Mouse (Mus musculus) liver, embryonic 16.5 days (tissue): ENCODE results near the gene Pdyn. TPM values are rescaled to one million over a fixed set of nuclear protein-coding genes. Genes with fewer than 3 reads are reported as not detected.

Source experiments
- ATAC-seq: fragments of 200-750 bp; cut with Nextera tagmentation; 2 replicates; pipeline ENCODE4 v1.8.0; 2017; ENCODE audit warnings: low read depth, mild to moderate bottlenecking, moderate number of reproducible peaks, moderate library complexity
- H3K27ac ChIP-seq: fragments of 300-500 bp; sonication (generic); 2 replicates; pipeline ENCODE4 v1.5.1; 2014; ENCODE audit warnings: mild to moderate bottlenecking, low read length
- H3K27me3 ChIP-seq: fragments of 300-500 bp; sonication (generic); 2 replicates; pipeline ENCODE4 v1.6.1; 2014; ENCODE audit warnings: low read depth, low read length, mixed read lengths; ENCODE audit not compliant: control insufficient read depth, insufficient read depth
- H3K36me3 ChIP-seq: fragments of 300-500 bp; sonication (generic); 2 replicates; pipeline ENCODE4 v1.6.1; 2014; ENCODE audit warnings: mild to moderate bottlenecking; ENCODE audit not compliant: control insufficient read depth, insufficient read depth
- H3K4me1 ChIP-seq: fragments of 300-500 bp; sonication (generic); 2 replicates; pipeline ENCODE4 v1.6.1; 2014; ENCODE audit warnings: low read depth, low read length, mixed read lengths; ENCODE audit not compliant: control insufficient read depth
- H3K4me2 ChIP-seq: fragments of 300-500 bp; sonication (generic); 2 replicates; pipeline ENCODE4 v1.6.1; 2014; ENCODE audit warnings: low read depth, low read length, mixed read lengths
- H3K4me3 ChIP-seq: fragments of 300-500 bp; sonication (generic); 2 replicates; pipeline ENCODE4 v1.5.1; 2014; ENCODE audit warnings: low read depth, mild to moderate bottlenecking, low read length
- H3K9ac ChIP-seq: fragments of 300-500 bp; sonication (generic); 2 replicates; pipeline ENCODE4 v1.6.1; 2014; ENCODE audit warnings: low read depth, low read length
- H3K9me3 ChIP-seq: fragments of 300-500 bp; sonication (generic); replicated peaks from 2 replicates; pipeline ENCODE4 v1.6.1; 2016; ENCODE audit warnings: low read length; ENCODE audit not compliant: control insufficient read depth
- WGBS: fragments of 180-500 bp; shearing (Covaris S2); extraction: QIAGEN DNeasy Blood & Tissue Kit; methylation state at CpG from one replicate; pipeline ENCODE4 v1.1.7; 2014; ENCODE audit not compliant: insufficient replicate concordance; 5-methylcytosine and 5-hydroxymethylcytosine counted together
- polyA plus RNA-seq: library from polyadenylated mRNA; unstranded; fragments of >200 nt; fragmentation: Nextera tagmentation; extraction: Ambion mirVana; gene quantifications from 2 replicates; pipeline ENCODE4 v1.2.1, GENCODE M21; 2015

Gene Pdyn
- 0.06 TPM in 1 of 2 replicates, not detected in the other for polyA plus RNA-seq

- ATAC-seq: no peak
- H3K4me1 ChIP-seq: no peaks in the 10 kb centered on the region
- no peaks in the 10 kb centered on the region for H3K9me3 ChIP-seq
- H3K27me3 ChIP-seq: peaks cover 20% of the 10 kb centered on the region
- no peak within 1 kb of the TSS for H3K27ac ChIP-seq
- H3K4me2 ChIP-seq: no peak within 1 kb of the TSS
- H3K36me3 ChIP-seq: no peaks in the 10 kb centered on the region
- 7% methylated on average over 20 of the region's 20 CpGs for WGBS
- H3K4me3 ChIP-seq: no peak within 1 kb of the TSS
- no peak within 1 kb of the TSS for H3K9ac ChIP-seq
Measured at GRCm38 (mm10) chr2:129699484-129700158, at the start of gene Pdyn. Pdyn (minus strand) TSS chr2:129699844.

- no peak overlapping the region for H3K4me2 ChIP-seq
- no peak overlapping the region for H3K4me3 ChIP-seq
- no peak overlapping the region for H3K9ac ChIP-seq
- H3K4me1 ChIP-seq: no peaks in the 10 kb centered on the region
- no peak for ATAC-seq
- H3K36me3 ChIP-seq: no peaks in the 10 kb centered on the region
- H3K27me3 ChIP-seq: no peaks in the 10 kb centered on the region
- no peaks in the 10 kb centered on the region for H3K9me3 ChIP-seq
- no peak overlapping the region for H3K27ac ChIP-seq
- 58% methylated on average over 7 of the region's 7 CpGs for WGBS
Measured at GRCm38 (mm10) chr2:129742016-129742415, 42.4 kb upstream of the Pdyn start.

- WGBS: 53% methylated on average over 3 of the region's 3 CpGs
- Histone ChIP-seq H3K27ac (no peak overlapping the region), H3K4me2 (no peak overlapping the region), H3K27me3 (no peaks in the 10 kb centered on the region), H3K9ac (no peak overlapping the region), H3K9me3 (no peaks in the 10 kb centered on the region), H3K4me3 (no peak overlapping the region), H3K36me3 (no peaks in the 10 kb centered on the region), H3K4me1 (no peaks in the 10 kb centered on the region)
- no peak for ATAC-seq
Measured at GRCm38 (mm10) chr2:129740515-129740914, 40.9 kb upstream of the Pdyn start.

DNA sequence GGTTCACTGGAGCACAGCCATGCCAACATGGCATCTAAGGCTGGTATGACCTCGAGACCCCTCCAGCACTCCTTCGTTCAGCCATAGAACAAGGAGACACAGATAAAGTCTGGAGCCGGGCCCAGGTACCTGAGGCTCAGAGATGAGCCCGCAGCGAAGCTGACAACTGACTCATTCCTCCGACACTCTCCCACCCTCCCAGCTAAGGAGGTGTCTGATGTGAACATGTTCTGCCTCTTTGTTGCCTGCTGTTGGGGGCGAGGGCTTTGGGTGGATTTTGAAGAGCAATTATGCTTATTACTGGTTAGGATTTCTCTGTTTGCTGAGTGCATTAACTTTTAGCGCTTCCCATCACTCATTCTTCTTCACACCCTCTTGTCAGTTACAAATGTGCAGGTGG is 34.4 kb upstream of the Pdyn start:
- no peak overlapping the region for H3K4me3 ChIP-seq

DNA sequence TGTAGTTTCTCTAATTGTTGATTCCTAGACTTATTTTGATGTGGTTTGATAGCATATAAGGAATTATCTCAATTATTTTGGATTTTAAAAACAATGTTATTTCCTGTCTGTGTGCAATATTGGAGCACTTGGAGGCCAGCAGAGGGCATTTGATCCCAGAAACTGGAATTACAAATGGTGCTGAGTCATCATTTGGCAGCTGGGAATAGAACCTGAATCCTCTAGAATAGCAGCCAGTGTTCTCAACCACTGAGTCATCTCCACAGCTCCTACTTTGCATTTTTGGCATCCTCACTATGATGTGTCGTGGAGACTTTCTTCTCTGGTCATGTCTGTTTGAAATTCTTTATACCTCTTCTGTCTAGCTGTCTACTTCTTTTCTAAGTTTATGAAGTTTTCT is 30.0 kb upstream of the Pdyn start:
- Histone ChIP-seq H3K27me3 (no peaks in the 10 kb centered on the region), H3K4me3 (no peak overlapping the region), H3K9ac (no peak overlapping the region), H3K4me1 (no peaks in the 10 kb centered on the region), H3K27ac (no peak overlapping the region), H3K36me3 (no peaks in the 10 kb centered on the region), H3K4me2 (no peak overlapping the region), H3K9me3 (no peaks in the 10 kb centered on the region)
- WGBS: 59% methylated on average over 1 of the region's 1 CpGs
- ATAC-seq: no peak

More for the DNA sequence above, 34.4 kb upstream of the Pdyn start:
- H3K9me3 ChIP-seq: no peaks in the 10 kb centered on the region
- 53% methylated on average over 8 of the region's 8 CpGs for WGBS
- H3K4me2 ChIP-seq: no peak overlapping the region
- no peaks in the 10 kb centered on the region for H3K27me3 ChIP-seq
- H3K4me1 ChIP-seq: no peaks in the 10 kb centered on the region
- no peak overlapping the region for H3K9ac ChIP-seq
- H3K27ac ChIP-seq: no peak overlapping the region
- no peaks in the 10 kb centered on the region for H3K36me3 ChIP-seq
- no peak for ATAC-seq

- H3K27me3 ChIP-seq: no peaks in the 10 kb centered on the region
- H3K27ac ChIP-seq: no peak overlapping the region
- no peak for ATAC-seq
- H3K4me2 ChIP-seq: no peak overlapping the region
- no peaks in the 10 kb centered on the region for H3K36me3 ChIP-seq
- H3K4me3 ChIP-seq: no peak overlapping the region
- H3K9me3 ChIP-seq: no peaks in the 10 kb centered on the region
- WGBS: 8% methylated on average over 10 of the region's 10 CpGs
- no peak overlapping the region for H3K9ac ChIP-seq
- H3K4me1 ChIP-seq: no peaks in the 10 kb centered on the region
Measured at GRCm38 (mm10) chr2:129715671-129716070, 16.0 kb upstream of the Pdyn start.

DNA sequence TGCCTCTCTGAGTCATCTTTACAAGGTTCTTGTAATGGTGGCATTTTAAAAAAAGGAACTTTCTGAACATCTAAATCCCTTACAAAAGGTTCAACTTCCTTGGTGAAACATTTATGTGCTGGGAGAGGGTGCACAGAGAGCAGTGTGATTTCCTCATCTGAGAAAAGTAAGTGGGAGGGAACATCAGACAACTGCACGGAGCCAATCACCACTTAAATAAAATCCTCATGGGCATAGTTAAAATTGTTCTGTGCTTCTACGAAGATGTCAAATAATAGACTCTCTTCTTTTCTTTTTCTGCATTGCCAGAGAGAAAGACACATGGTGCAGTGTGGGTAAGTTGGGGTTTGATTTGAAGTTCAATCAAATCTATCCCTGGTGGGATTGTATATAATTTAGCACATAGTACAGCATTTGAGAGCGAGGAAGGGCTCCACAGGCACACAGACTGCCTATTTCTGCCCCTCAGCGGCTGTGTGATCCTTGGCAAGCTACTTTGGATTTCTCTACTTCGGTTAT is 13.4 kb upstream of the Pdyn start:
- WGBS: 46% methylated on average over 5 of the region's 5 CpGs
- Histone ChIP-seq H3K27me3 (no peaks in the 10 kb centered on the region), H3K9ac (no peak overlapping the region), H3K9me3 (no peaks in the 10 kb centered on the region), H3K4me1 (no peaks in the 10 kb centered on the region), H3K4me2 (no peak overlapping the region), H3K27ac (no peak overlapping the region), H3K4me3 (no peak overlapping the region), H3K36me3 (no peaks in the 10 kb centered on the region)
- ATAC-seq: no peak

DNA sequence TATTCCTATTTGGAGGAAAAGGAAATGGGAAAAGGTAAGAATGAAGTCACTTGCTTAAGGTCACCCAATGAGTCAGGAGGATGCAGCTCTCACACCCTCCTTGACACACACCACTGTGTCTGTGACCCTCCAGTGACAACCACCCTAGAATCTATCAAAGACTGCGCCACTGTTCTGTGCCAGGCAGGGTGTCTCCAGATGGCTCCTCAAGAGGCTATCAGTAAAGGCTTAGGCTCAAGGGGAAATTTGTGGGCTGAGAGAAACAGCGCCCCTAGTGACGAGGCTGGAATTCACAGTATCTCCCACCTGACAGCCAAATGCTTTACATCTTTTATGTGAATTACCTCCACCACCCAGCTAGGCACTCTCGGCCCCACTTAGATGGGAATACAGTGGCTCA is 3.6 kb downstream of the Pdyn start:
- H3K9ac ChIP-seq: no peak overlapping the region
- no peak overlapping the region for H3K27ac ChIP-seq
- ATAC-seq: no peak
- H3K4me3 ChIP-seq: no peak overlapping the region
- WGBS: 5% methylated on average over 4 of the region's 4 CpGs
- no peak overlapping the region for H3K4me2 ChIP-seq
- peaks cover 20% of the 10 kb centered on the region for H3K27me3 ChIP-seq
- no peaks in the 10 kb centered on the region for H3K9me3 ChIP-seq
- no peaks in the 10 kb centered on the region for H3K36me3 ChIP-seq
- H3K4me1 ChIP-seq: no peaks in the 10 kb centered on the region

- peak; percentile 24 for ATAC-seq
- WGBS: 7% methylated on average over 6 of the region's 6 CpGs
- H3K4me2 ChIP-seq: no peak overlapping the region
Measured at GRCm38 (mm10) chr2:129694303-129694702, 5.3 kb downstream of the Pdyn start.

More at GRCm38 (mm10) chr2:129694303-129694702, 5.3 kb downstream of the Pdyn start:
- no peaks in the 10 kb centered on the region for H3K9me3 ChIP-seq
- H3K9ac ChIP-seq: no peak overlapping the region
- H3K4me3 ChIP-seq: no peak overlapping the region
- H3K27me3 ChIP-seq: peaks cover 12% of the 10 kb centered on the region; the same call in 1 of the 2 replicates
- H3K36me3 ChIP-seq: no peaks in the 10 kb centered on the region
- no peaks in the 10 kb centered on the region for H3K4me1 ChIP-seq
- H3K27ac ChIP-seq: no peak overlapping the region
